Mouse (Mus musculus): ENCODE data around the gene Prkra. TPM values are rescaled to one million over a fixed set of nuclear protein-coding genes. Genes with fewer than 3 reads are reported as not detected.

Prkra gene
- polyA plus RNA-seq, 1 experiment: 11.2 TPM

- Histone ChIP-seq H3K4me1 (ENCODE audit: control insufficient read depth, insufficient read depth, low read length) (no peaks in the 10 kb centered on the region), H3K4me3 (replicated peaks; ENCODE audit: extremely low read depth, low read depth, low read length) (no peak overlapping the region)
- WGBS: 56% methylated on average over 6 of the region's 8 CpGs
- TF ChIP-seq CTCF (IDR thresholded peaks at IDR 0.05; ENCODE audit: insufficient read depth, low read length) (no peak), POLR2A (IDR thresholded peaks at IDR 0.05; ENCODE audit: borderline replicate concordance, extremely low read depth, low read depth, low read length) (no peak)
- no peak for DNase-seq
Observed at GRCm38 (mm10) chr2:76659419-76659818, 11.6 kb upstream of the Prkra start.

- 68% methylated on average over 13 of the region's 13 CpGs for WGBS
- no peak for DNase-seq
- H3K4me1 ChIP-seq (ENCODE audit: control insufficient read depth, insufficient read depth, low read length): no peaks in the 10 kb centered on the region
- no peak for TF ChIP-seq POLR2A (IDR thresholded peaks at IDR 0.05; ENCODE audit: borderline replicate concordance, extremely low read depth, low read depth, low read length)
- no peak for TF ChIP-seq CTCF (IDR thresholded peaks at IDR 0.05; ENCODE audit: insufficient read depth, low read length)
- no peak overlapping the region for H3K4me3 ChIP-seq (replicated peaks; ENCODE audit: extremely low read depth, low read depth, low read length)
Observed at GRCm38 (mm10) chr2:76658551-76658950, 10.7 kb upstream of the Prkra start.

- no peak for DNase-seq
- Histone ChIP-seq H3K4me1 (ENCODE audit: control insufficient read depth, insufficient read depth, low read length) (no peaks in the 10 kb centered on the region), H3K4me3 (replicated peaks; ENCODE audit: extremely low read depth, low read depth, low read length) (no peak overlapping the region)
- 12% methylated on average over 1 of the region's 1 CpGs for WGBS
- TF ChIP-seq CTCF (IDR thresholded peaks at IDR 0.05; ENCODE audit: insufficient read depth, low read length) (peak; percentile 40; the same call in 1 of the 2 replicates), POLR2A (IDR thresholded peaks at IDR 0.05; ENCODE audit: borderline replicate concordance, extremely low read depth, low read depth, low read length) (no peak)
Observed at GRCm38 (mm10) chr2:76655982-76656381, 8.2 kb upstream of the Prkra start.

DNA sequence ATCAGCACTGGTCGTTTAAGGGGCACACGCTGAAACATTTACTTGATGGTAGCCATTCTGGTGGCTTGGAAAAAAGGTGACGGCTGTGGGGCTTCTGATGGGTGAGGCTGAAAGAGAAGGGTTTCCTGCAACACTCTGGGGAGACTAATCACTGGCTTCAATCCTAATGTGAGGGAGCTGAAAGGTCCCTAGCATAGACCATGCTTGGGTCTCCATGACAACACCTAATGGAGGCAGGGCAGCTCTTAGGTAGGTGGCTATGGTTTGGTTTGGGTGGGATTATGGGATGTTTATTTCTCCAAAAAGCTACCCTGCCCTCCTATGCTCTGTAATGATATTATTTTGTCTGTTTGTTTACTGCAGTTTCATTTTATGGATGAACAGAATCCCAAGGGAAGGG is 7.6 kb upstream of the Prkra start:
- no peak for DNase-seq
- no peaks in the 10 kb centered on the region for H3K4me1 ChIP-seq (ENCODE audit: control insufficient read depth, insufficient read depth, low read length)
- TF ChIP-seq CTCF (IDR thresholded peaks at IDR 0.05; ENCODE audit: insufficient read depth, low read length) (no peak), POLR2A (IDR thresholded peaks at IDR 0.05; ENCODE audit: borderline replicate concordance, extremely low read depth, low read depth, low read length) (no peak)
- WGBS: 83% methylated on average over 3 of the region's 3 CpGs
- no peak overlapping the region for H3K4me3 ChIP-seq (replicated peaks; ENCODE audit: extremely low read depth, low read depth, low read length)

DNA sequence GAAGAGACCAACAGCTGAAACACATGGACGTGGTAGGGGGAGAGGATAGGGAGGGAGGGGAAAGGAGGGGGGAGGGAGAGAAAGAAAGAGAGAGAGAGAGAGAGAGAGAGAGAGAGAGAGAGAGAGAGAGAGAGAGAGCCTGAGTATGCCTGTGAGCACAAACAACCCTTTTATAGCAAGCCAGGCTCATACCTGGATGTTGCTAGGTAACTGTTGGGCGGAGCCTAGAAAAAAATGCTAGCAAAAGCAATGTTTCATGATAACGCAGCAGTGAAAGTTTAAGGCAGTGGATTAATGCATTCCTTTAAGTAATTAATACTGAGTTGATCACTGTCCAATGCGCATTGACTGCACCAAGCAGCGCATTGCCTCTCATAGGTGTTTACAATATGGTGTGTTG is 6.8 kb upstream of the Prkra start:
- Histone ChIP-seq H3K4me1 (ENCODE audit: control insufficient read depth, insufficient read depth, low read length) (no peaks in the 10 kb centered on the region), H3K4me3 (replicated peaks; ENCODE audit: extremely low read depth, low read depth, low read length) (no peak overlapping the region)
- WGBS: 64% methylated on average over 5 of the region's 5 CpGs
- TF ChIP-seq CTCF (IDR thresholded peaks at IDR 0.05; ENCODE audit: insufficient read depth, low read length): no peak
- no peak for TF ChIP-seq POLR2A (IDR thresholded peaks at IDR 0.05; ENCODE audit: borderline replicate concordance, extremely low read depth, low read depth, low read length)
- DNase-seq: no peak

GRCm38 (mm10) chr2:76653070-76653469 is 5.3 kb upstream of the Prkra start:
- no peak overlapping the region for H3K4me3 ChIP-seq (replicated peaks; ENCODE audit: extremely low read depth, low read depth, low read length)
- DNase-seq: no peak
- WGBS: 94% methylated on average over 4 of the region's 4 CpGs
- TF ChIP-seq POLR2A (IDR thresholded peaks at IDR 0.05; ENCODE audit: borderline replicate concordance, extremely low read depth, low read depth, low read length): no peak
- no peak for TF ChIP-seq CTCF (IDR thresholded peaks at IDR 0.05; ENCODE audit: insufficient read depth, low read length)
- no peaks in the 10 kb centered on the region for H3K4me1 ChIP-seq (ENCODE audit: control insufficient read depth, insufficient read depth, low read length)

GRCm38 (mm10) chr2:76648666-76649141 is 889 bp upstream of the Prkra start:
- TF ChIP-seq POLR2A (IDR thresholded peaks at IDR 0.05; ENCODE audit: borderline replicate concordance, extremely low read depth, low read depth, low read length) (no peak), CTCF (IDR thresholded peaks at IDR 0.05; ENCODE audit: insufficient read depth, low read length) (no peak)
- peaks cover 4% of the 10 kb centered on the region; the same call in 1 of the 2 replicates for H3K4me1 ChIP-seq (ENCODE audit: control insufficient read depth, insufficient read depth, low read length)
- no peak for DNase-seq
- WGBS: 31% methylated on average over 13 of the region's 13 CpGs
- peak overlapping the region; percentile 59 for H3K4me3 ChIP-seq (replicated peaks; ENCODE audit: extremely low read depth, low read depth, low read length)

- 3% methylated on average over 32 of the region's 32 CpGs for WGBS
- no peak for DNase-seq
Observed at GRCm38 (mm10) chr2:76647441-76647869, 360 bp downstream of the Prkra start.

DNA sequence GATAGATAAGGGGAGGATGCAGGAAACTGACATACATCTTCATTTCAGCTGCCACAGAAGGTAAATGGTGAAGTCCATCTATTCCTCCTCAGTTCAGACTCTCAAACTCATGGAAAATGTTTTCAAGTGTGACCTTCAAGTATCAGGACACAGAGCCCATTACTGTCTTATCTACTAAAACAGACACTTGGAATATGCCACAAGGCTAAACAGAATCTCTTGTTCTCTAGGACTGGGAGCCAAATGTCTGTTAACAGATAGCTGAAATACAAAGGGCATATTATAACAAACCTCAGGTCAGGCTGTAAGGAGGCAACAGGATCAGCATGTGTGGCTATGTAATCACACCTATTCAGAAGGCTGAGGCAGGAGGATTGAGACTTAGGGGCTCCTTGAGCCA is 4.0 kb downstream of the Prkra start:
- TF ChIP-seq POLR2A (IDR thresholded peaks at IDR 0.05; ENCODE audit: borderline replicate concordance, extremely low read depth, low read depth, low read length) (no peak), CTCF (IDR thresholded peaks at IDR 0.05; ENCODE audit: insufficient read depth, low read length) (no peak)
- no peak for DNase-seq
- H3K4me1 ChIP-seq (ENCODE audit: control insufficient read depth, insufficient read depth, low read length): peaks cover 4% of the 10 kb centered on the region; the same call in 1 of the 2 replicates
- no peak overlapping the region for H3K4me3 ChIP-seq (replicated peaks; ENCODE audit: extremely low read depth, low read depth, low read length)

More at GRCm38 (mm10) chr2:76647441-76647869, 360 bp downstream of the Prkra start:
- H3K4me3 ChIP-seq (replicated peaks; ENCODE audit: extremely low read depth, low read depth, low read length): peak overlapping the region; percentile 81
- TF ChIP-seq POLR2A (IDR thresholded peaks at IDR 0.05; ENCODE audit: borderline replicate concordance, extremely low read depth, low read depth, low read length) (no peak), CTCF (IDR thresholded peaks at IDR 0.05; ENCODE audit: insufficient read depth, low read length) (no peak)
- H3K4me1 ChIP-seq (ENCODE audit: control insufficient read depth, insufficient read depth, low read length): peaks cover 4% of the 10 kb centered on the region; the same call in 1 of the 2 replicates

DNA sequence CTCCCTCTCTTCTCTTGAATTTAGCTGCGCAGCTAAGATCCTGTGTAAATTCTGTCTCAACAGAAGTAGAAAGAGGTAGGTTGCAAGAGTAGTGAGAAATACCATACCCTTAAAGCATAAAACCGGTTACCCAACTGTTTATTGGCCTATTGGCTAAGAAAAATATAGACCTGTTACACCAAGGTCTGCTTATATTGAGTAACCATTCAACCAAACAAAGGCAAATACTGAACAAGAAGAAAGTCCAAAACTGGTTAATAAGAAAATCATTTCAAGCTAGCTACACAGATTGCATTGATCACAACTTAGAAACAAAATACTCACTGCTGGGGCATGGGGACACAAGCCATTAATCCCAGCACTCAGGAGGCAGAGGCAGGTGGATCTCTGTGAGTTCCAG is 8.2 kb downstream of the Prkra start:
- DNase-seq: no peak
- 98% methylated on average over 2 of the region's 2 CpGs for WGBS
- H3K4me3 ChIP-seq (replicated peaks; ENCODE audit: extremely low read depth, low read depth, low read length): no peak overlapping the region
- TF ChIP-seq CTCF (IDR thresholded peaks at IDR 0.05; ENCODE audit: insufficient read depth, low read length) (no peak), POLR2A (IDR thresholded peaks at IDR 0.05; ENCODE audit: borderline replicate concordance, extremely low read depth, low read depth, low read length) (no peak)
- no peaks in the 10 kb centered on the region for H3K4me1 ChIP-seq (ENCODE audit: control insufficient read depth, insufficient read depth, low read length)

Data from lung, adult 2 months (tissue).